Mouse (Mus musculus): Measurements from ENCODE around the gene Gpr33. TPM values are rescaled to one million over a fixed set of nuclear protein-coding genes. Genes with fewer than 3 reads are reported as not detected.
A peak's percentile ranks its signal among the peaks of the same experiment; 100 is the strongest.

Gpr33 gene
- polyA plus RNA-seq, 1 experiment from 2014 or later: not detected

DNA sequence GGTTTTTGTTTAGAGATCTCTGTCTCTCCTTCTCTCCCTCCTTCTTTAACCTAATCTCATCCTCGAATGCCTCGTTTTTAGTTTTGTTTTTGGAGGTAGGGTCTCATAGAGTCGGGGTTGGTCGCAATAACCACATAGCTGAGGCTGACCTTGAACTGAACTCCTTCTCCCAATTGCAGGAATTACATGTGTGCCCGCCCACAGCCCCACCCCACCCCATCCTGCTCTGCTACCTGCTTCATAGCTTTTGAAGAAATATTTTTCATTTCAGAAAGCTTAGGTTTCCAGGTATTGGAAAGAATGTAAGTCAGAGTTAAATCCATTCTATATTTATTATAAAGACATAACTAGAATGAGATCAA is 21.2 kb downstream of the Gpr33 start:
- Histone ChIP-seq H3K4me2 (replicated peaks) (peak overlapping the region; percentile 63), H3K36me3 (no peaks in the 10 kb centered on the region), H3K9ac (0 out of 2 replicates have a peak overlapping the region, but pooled peaks have one; percentile 68), H3K9me3 (no peaks in the 10 kb centered on the region), H3K27me3 (replicated peaks) (no peaks in the 10 kb centered on the region), H3K4me1 (no peaks in the 10 kb centered on the region), H3K27ac (no peak overlapping the region), H3K4me3 (peak overlapping the region; percentile 67)
- 51% methylated on average over 5 of the region's 5 CpGs for WGBS
- peak; percentile 62 for ATAC-seq (ENCODE audit: low FRiP score, low read depth)

DNA sequence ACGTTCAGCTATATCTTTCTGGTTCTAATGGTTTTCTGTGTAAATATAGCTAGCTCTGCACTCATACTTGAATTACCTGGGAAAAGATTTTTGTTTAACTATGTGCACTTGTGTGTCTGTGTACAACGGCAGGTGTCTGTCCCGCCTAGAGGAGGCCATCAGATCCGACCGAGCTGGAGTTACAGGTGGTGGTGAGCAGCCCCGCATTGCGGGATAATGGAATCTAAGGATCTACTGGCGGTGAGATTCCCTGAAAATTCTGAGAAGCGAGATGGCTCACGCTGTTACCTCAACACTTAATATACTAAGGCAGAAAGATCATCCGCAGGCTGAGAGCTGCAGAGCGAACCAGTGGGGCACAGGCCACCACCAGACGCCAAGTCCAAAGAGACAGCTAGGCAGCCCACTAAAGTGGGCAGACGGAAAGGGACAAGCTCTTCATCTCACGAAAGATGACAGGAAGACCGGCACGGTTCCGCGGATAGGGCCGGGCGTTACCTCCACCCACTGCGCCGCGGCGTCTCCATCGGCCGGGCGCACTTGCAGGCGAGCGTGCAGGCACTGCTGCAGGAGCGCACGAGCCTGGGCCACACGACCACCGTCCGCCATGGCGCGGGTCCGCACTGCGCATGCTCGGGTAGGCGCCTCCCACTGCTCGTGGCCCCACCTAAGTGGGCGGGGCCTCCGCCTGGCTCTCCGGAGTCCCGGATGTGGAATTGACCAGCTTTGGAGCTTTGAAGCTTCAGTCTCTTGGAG is 21.8 kb downstream of the Gpr33 start, which contains the start of gene Dtd2:
TSS of gene Dtd2 (minus strand) at position 625 of the 756 bp plus-strand sequence.
- Histone ChIP-seq H3K9me3 (no peaks in the 10 kb centered on the region), H3K27me3 (replicated peaks) (no peaks in the 10 kb centered on the region), H3K4me3 (peak within 1 kb of the TSS; percentile 67), H3K4me1 (no peaks in the 10 kb centered on the region), H3K27ac (peak within 1 kb of the TSS; percentile 32; the same call in 1 of the 2 replicates), H3K9ac (peak within 1 kb of the TSS; percentile 68), H3K36me3 (no peaks in the 10 kb centered on the region), H3K4me2 (replicated peaks) (peak within 1 kb of the TSS; percentile 63)
- ATAC-seq (ENCODE audit: low FRiP score, low read depth): peak; percentile 94
- WGBS: 2% methylated on average over 46 of the region's 46 CpGs

DNA sequence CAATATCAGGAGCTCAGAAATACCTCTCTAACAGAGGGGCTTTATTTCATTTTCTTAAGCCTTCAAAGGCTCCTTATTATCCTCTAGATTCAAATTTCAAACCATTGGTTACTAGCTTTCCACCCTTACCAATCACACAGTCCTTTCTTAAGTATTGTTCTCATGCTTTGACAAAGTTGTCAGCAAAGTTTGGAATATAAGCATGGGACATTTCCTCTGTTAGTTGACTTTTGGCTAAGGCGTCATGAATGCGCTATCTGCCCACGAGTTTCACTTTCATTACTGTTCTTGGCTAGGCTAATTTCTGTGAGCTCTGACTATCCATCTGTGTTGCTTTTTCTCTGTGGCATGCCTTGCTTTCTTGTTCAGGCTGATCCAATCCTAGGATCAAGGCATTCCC is 25.1 kb downstream of the Gpr33 start:
- Histone ChIP-seq H3K36me3 (peaks cover 12% of the 10 kb centered on the region), H3K4me2 (replicated peaks) (no peak overlapping the region), H3K4me3 (no peak overlapping the region), H3K4me1 (no peaks in the 10 kb centered on the region), H3K9me3 (no peaks in the 10 kb centered on the region), H3K27ac (no peak overlapping the region), H3K9ac (no peak overlapping the region), H3K27me3 (replicated peaks) (no peaks in the 10 kb centered on the region)
- ATAC-seq (ENCODE audit: low FRiP score, low read depth): no peak
- WGBS: 96% methylated on average over 3 of the region's 3 CpGs

DNA sequence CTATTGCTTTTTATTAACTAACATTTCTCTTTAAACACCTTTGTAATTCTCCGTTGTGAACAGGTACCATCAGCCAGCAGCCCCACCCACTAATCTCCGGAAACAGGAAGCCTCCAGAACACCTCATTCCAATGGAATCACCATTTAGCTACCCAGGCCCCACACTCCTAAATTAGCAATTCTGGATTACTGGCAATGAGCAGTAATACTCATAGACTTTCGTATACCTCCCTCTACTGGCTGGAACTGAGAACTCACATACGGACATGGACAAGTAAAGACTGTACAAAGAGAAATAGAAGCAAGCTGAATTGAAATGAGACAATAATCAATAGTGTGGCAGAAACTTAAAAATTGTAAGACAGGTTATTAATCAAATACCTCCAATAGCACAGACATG is 26.3 kb downstream of the Gpr33 start:
- no peaks in the 10 kb centered on the region for H3K9me3 ChIP-seq
- H3K9ac ChIP-seq: no peak overlapping the region
- 37% methylated on average over 4 of the region's 4 CpGs for WGBS
- no peak overlapping the region for H3K27ac ChIP-seq
- no peak overlapping the region for H3K4me2 ChIP-seq (replicated peaks)
- H3K4me1 ChIP-seq: no peaks in the 10 kb centered on the region
- H3K36me3 ChIP-seq: peaks cover 12% of the 10 kb centered on the region
- peak; percentile 59; the same call in 1 of the 2 replicates for ATAC-seq (ENCODE audit: low FRiP score, low read depth)
- no peak overlapping the region for H3K4me3 ChIP-seq
- no peaks in the 10 kb centered on the region for H3K27me3 ChIP-seq (replicated peaks)

DNA sequence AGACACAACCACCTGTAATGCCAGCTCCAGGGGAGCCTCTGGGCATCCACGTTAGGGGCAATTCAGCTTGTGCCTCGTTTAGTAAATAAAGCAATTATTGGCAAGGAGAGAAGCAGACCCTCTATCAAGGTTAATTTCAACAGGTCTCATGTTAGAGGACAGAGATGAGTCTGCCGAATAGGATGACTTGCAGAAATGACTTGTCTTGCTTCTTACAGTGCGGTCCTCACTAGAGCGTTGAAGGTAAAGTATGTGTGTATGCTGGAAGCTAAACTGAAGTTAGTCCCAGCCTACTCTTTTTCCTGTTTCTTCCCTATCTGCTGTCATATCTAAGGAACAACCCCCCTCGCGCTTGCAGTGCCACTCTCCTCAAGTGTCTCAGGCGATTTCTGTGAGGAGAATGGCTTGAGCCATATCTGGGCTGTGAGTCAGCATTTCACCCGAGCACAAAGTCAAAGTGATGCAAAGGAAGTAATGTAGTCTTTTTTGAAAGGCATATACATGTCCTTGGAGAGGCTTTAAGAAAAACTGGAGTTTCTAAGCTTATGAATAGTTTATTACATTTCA is 29.4 kb downstream of the Gpr33 start:
- ATAC-seq (ENCODE audit: low FRiP score, low read depth): no peak
- H3K27me3 ChIP-seq (replicated peaks): no peaks in the 10 kb centered on the region
- H3K9ac ChIP-seq: no peak overlapping the region
- no peak overlapping the region for H3K4me2 ChIP-seq (replicated peaks)
- no peaks in the 10 kb centered on the region for H3K4me1 ChIP-seq
- WGBS: 91% methylated on average over 9 of the region's 9 CpGs
- H3K36me3 ChIP-seq: peaks cover 21% of the 10 kb centered on the region
- no peak overlapping the region for H3K4me3 ChIP-seq
- no peak overlapping the region for H3K27ac ChIP-seq
- no peaks in the 10 kb centered on the region for H3K9me3 ChIP-seq

DNA sequence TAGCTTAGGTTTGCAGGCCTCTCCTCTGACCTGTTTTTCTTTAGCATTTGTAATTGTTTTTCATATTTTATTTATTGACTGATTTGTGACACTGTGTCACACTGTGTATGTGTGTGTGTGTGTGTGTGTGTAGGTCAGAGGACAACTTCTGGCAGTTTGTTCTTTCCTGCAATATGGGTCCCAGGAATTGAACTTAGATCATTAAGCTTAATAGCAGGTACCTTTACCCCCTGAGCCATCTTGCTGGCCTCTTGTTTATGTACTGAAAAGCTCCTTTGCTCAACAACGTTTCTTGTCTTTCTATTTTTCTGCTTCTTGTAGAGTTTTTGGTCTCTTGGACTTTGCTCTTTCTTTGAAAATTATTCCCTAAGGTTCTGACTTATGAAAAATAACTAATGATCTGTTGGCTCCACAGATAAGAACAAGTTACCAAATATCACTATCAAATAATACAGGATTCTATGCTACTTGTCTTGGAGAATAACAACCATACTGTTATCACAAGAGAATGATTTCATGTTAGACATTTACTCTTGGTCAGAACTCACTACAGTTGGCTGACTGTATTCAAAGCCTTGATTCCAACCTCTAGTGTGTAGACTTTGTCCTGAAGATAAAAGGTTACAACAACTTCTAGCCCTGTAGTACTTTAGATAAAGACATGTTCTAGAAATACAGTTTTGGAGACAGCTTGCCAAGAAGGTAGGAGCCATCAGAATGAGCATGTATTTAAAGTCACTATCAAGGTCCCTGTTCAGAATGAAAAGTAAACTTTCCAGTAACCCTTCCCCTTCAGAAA is 31.9 kb downstream of the Gpr33 start:
- no peak overlapping the region for H3K4me2 ChIP-seq (replicated peaks)
- no peaks in the 10 kb centered on the region for H3K27me3 ChIP-seq (replicated peaks)
- ATAC-seq (ENCODE audit: low FRiP score, low read depth): no peak
- no peak overlapping the region for H3K9ac ChIP-seq
- WGBS: 88% methylated on average over 1 of the region's 1 CpGs
- H3K27ac ChIP-seq: no peak overlapping the region
- H3K4me1 ChIP-seq: no peaks in the 10 kb centered on the region
- peaks cover 21% of the 10 kb centered on the region for H3K36me3 ChIP-seq
- H3K9me3 ChIP-seq: no peaks in the 10 kb centered on the region
- H3K4me3 ChIP-seq: no peak overlapping the region

DNA sequence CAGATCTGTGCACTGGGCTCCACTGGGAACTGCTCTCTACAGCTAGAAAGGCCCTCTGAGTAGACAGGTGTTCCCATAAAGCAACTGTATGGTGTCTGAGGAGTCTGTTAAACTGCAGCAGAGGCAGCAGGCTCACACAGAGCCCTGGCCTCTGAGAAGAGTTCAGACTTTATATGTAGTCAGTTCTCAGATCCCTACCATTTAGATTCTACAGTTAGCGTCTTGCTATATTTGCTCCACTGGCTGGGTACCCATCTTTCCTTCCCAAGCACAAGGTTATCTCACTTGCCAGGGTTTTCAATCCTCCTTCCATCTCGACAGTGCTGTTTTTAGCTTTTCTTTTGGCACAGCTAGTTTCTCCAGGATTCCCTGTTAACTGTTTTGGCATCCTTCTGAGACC is 37.2 kb downstream of the Gpr33 start:
- H3K4me3 ChIP-seq: no peak overlapping the region
- H3K4me1 ChIP-seq: no peaks in the 10 kb centered on the region
- no peaks in the 10 kb centered on the region for H3K27me3 ChIP-seq (replicated peaks)
- H3K4me2 ChIP-seq (replicated peaks): no peak overlapping the region
- no peak overlapping the region for H3K27ac ChIP-seq
- H3K36me3 ChIP-seq: peaks cover 6% of the 10 kb centered on the region; the same call in 1 of the 2 replicates
- ATAC-seq (ENCODE audit: low FRiP score, low read depth): no peak
- H3K9me3 ChIP-seq: no peaks in the 10 kb centered on the region
- WGBS: 84% methylated on average over 2 of the region's 2 CpGs
- no peak overlapping the region for H3K9ac ChIP-seq

DNA sequence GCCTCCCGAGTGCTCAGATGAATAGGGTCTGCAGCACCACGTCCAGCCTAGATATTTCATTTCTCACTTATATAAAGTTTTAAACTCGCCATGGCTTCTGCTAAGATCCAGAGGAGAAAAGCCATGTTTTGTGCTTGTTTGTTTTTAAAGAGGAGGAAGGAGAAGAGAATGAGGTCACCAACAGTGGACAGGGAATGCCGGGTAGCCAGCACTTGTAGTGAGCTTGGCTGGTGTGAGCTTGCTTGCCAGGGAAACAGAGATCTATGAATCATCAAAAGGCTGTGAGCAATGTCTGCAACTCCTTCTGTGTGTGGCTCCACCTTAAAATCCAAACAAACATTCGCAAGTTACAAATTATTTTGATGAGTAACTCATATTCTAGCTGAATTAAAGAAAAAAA is 39.3 kb downstream of the Gpr33 start:
- WGBS: 90% methylated on average over 5 of the region's 5 CpGs
- Histone ChIP-seq H3K4me3 (no peak overlapping the region), H3K27ac (no peak overlapping the region), H3K36me3 (no peaks in the 10 kb centered on the region), H3K9me3 (no peaks in the 10 kb centered on the region), H3K4me2 (replicated peaks) (no peak overlapping the region), H3K9ac (no peak overlapping the region), H3K27me3 (replicated peaks) (no peaks in the 10 kb centered on the region), H3K4me1 (no peaks in the 10 kb centered on the region)
- ATAC-seq (ENCODE audit: low FRiP score, low read depth): no peak

DNA sequence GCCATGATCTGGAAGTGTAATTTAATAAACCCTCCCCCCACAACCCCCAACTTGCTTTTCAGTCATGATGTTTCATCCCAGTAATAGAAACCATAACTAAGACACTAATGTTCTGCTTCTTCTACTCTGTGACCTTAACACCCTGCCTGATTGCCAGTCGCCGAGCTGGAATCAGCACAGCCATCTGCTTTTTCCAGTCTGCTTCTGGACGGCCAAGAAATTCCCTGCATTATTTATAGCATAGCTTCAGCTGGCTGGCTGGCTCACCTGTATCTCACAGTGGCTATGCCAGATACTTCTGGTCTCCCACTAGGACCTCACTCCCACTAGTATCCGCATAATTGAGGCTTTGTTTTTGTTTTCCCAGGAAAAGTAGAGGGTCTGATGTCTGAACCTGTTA is 42.0 kb downstream of the Gpr33 start:
- Histone ChIP-seq H3K4me3 (no peak overlapping the region), H3K9me3 (no peaks in the 10 kb centered on the region), H3K4me2 (replicated peaks) (no peak overlapping the region), H3K9ac (no peak overlapping the region), H3K36me3 (no peaks in the 10 kb centered on the region), H3K27me3 (replicated peaks) (no peaks in the 10 kb centered on the region), H3K4me1 (no peaks in the 10 kb centered on the region), H3K27ac (no peak overlapping the region)
- WGBS: 84% methylated on average over 4 of the region's 4 CpGs
- ATAC-seq (ENCODE audit: low FRiP score, low read depth): no peak

DNA sequence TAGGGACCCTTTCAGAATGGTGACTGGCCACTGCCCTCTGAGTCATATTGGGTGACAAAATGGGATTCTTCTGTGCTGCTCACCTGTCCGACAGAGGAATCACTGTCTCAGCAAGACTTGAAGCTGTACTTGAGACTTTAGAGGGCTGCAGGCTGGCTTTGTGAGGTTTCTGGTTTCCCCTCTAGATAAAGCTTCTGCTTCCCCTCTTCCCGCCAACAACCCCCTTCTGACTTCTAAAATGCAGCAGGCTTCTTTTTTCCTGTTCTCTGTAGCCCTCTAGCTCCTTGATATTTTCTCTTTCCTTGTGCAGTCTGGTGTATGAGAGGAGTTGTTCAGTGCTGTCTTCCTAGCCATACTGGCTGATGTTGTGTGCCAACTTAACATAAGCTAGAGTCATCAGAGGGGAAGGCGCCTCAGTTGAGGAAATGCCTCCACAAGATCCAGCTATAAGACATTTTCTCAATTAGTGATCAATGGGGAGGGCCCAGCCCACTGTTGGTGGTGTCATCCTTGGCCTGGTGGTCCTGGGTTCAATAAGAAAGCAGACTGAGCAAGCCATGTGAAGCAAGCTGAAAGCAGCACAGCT is 42.6 kb downstream of the Gpr33 start:
- H3K4me3 ChIP-seq: no peak overlapping the region
- 92% methylated on average over 3 of the region's 3 CpGs for WGBS
- H3K9me3 ChIP-seq: no peaks in the 10 kb centered on the region
- no peaks in the 10 kb centered on the region for H3K27me3 ChIP-seq (replicated peaks)
- no peak overlapping the region for H3K9ac ChIP-seq
- no peak overlapping the region for H3K4me2 ChIP-seq (replicated peaks)
- no peak overlapping the region for H3K27ac ChIP-seq
- H3K4me1 ChIP-seq: no peaks in the 10 kb centered on the region
- no peak for ATAC-seq (ENCODE audit: low FRiP score, low read depth)
- H3K36me3 ChIP-seq: no peaks in the 10 kb centered on the region

DNA sequence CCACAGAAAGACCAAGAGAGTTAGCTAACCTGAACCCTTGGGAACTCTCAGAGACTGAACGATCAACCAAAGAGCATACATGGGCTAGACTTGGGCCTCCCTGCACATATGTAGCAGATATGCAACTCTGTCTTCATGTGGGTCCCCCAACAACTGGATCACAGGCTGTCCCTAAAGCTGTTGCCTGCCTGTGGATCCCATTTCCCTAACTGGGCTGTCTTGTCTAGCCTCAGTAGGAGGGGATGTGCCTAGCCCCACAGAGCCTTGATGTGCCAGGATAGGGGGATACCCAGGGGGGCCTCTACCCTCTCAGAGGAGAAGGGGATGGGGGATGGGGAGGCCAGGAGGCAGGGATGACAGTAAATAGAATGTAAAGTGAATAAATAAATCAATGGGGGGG is 44.2 kb downstream of the Gpr33 start:
- Histone ChIP-seq H3K9me3 (no peaks in the 10 kb centered on the region), H3K27me3 (replicated peaks) (no peaks in the 10 kb centered on the region), H3K4me1 (no peaks in the 10 kb centered on the region), H3K27ac (no peak overlapping the region), H3K9ac (no peak overlapping the region), H3K4me2 (replicated peaks) (no peak overlapping the region), H3K36me3 (no peaks in the 10 kb centered on the region), H3K4me3 (no peak overlapping the region)
- 93% methylated on average over 1 of the region's 1 CpGs for WGBS
- no peak for ATAC-seq (ENCODE audit: low FRiP score, low read depth)

DNA sequence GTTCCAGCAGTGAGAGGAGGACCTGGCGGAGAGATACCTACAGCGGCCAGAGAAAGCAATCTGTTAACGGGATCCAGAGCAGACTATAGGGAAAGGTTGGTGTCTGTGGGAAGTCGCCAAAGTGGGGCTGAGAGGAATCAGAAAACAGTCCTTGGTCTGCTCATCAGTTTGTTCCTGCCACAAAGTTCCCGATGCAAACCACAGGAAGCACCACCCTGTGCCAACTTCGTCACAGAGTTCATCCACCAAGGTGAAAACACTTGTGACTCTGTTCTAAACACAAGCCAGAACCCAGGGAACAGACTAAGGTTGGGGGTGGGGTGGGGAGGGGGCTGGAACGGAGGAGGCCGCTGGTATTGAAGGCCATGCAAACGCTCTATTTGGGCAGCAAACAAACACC is 51.3 kb downstream of the Gpr33 start:
- Histone ChIP-seq H3K4me2 (replicated peaks) (no peak overlapping the region), H3K36me3 (no peaks in the 10 kb centered on the region), H3K9ac (no peak overlapping the region), H3K27me3 (replicated peaks) (no peaks in the 10 kb centered on the region), H3K27ac (no peak overlapping the region), H3K4me3 (no peak overlapping the region), H3K4me1 (no peaks in the 10 kb centered on the region), H3K9me3 (no peaks in the 10 kb centered on the region)
- 82% methylated on average over 9 of the region's 9 CpGs for WGBS
- ATAC-seq (ENCODE audit: low FRiP score, low read depth): no peak

Data from neural tube, embryonic 12.5 days (tissue).